Mouse (Mus musculus): Measurements from ENCODE around the gene Amfr. TPM values are rescaled to one million over a fixed set of nuclear protein-coding genes. Genes with fewer than 3 reads are reported as not detected.

Gene Amfr
- polyA plus RNA-seq, 1 experiment from 2014 or later: 43.3 TPM

- H3K27ac ChIP-seq (ENCODE audit: low read length): no peak overlapping the region
- peaks cover 60% of the 10 kb centered on the region for H3K36me3 ChIP-seq (ENCODE audit: control insufficient read depth, insufficient read depth)
- H3K4me3 ChIP-seq (ENCODE audit: low read length): no peak overlapping the region
- no peak overlapping the region for H3K9ac ChIP-seq (ENCODE audit: low read length)
- H3K9me3 ChIP-seq (replicated peaks; ENCODE audit: control insufficient read depth, low read length): no peaks in the 10 kb centered on the region; the same call in 1 of the 2 replicates
- no peak overlapping the region for H3K4me2 ChIP-seq (ENCODE audit: low read depth, low read length)
- WGBS: 91% methylated on average over 13 of the region's 13 CpGs
- no peaks in the 10 kb centered on the region for H3K27me3 ChIP-seq (ENCODE audit: control insufficient read depth, insufficient read depth, low read length)
- 0 out of 2 replicates have a peak, but pooled peaks cover 3% of the 10 kb centered on the region for H3K4me1 ChIP-seq (ENCODE audit: control insufficient read depth, insufficient read depth, low read length)
- ATAC-seq (replicated peaks; ENCODE audit: extremely low read depth, insufficient read depth, low FRiP score): no peak
Observed at GRCm38 (mm10) chr8:93973831-93974375, 38.7 kb downstream of the Amfr start.

- Histone ChIP-seq H3K4me2 (ENCODE audit: low read depth, low read length) (no peak overlapping the region), H3K4me1 (ENCODE audit: control insufficient read depth, insufficient read depth, low read length) (0 out of 2 replicates have a peak, but pooled peaks cover 3% of the 10 kb centered on the region), H3K9me3 (replicated peaks; ENCODE audit: control insufficient read depth, low read length) (no peaks in the 10 kb centered on the region; the same call in 1 of the 2 replicates), H3K4me3 (ENCODE audit: low read length) (no peak overlapping the region), H3K27me3 (ENCODE audit: control insufficient read depth, insufficient read depth, low read length) (no peaks in the 10 kb centered on the region), H3K27ac (ENCODE audit: low read length) (no peak overlapping the region), H3K36me3 (ENCODE audit: control insufficient read depth, insufficient read depth) (peaks cover 53% of the 10 kb centered on the region), H3K9ac (ENCODE audit: low read length) (no peak overlapping the region)
- 82% methylated on average over 14 of the region's 14 CpGs for WGBS
- ATAC-seq (replicated peaks; ENCODE audit: extremely low read depth, insufficient read depth, low FRiP score): no peak
Observed at GRCm38 (mm10) chr8:93972971-93973734, 39.5 kb downstream of the Amfr start.

GRCm38 (mm10) chr8:93972211-93972610 lies 40.4 kb downstream of the Amfr start:
- Histone ChIP-seq H3K4me2 (ENCODE audit: low read depth, low read length) (no peak overlapping the region), H3K27me3 (ENCODE audit: control insufficient read depth, insufficient read depth, low read length) (no peaks in the 10 kb centered on the region), H3K9ac (ENCODE audit: low read length) (no peak overlapping the region), H3K9me3 (replicated peaks; ENCODE audit: control insufficient read depth, low read length) (no peaks in the 10 kb centered on the region; the same call in 1 of the 2 replicates), H3K27ac (ENCODE audit: low read length) (no peak overlapping the region), H3K36me3 (ENCODE audit: control insufficient read depth, insufficient read depth) (peaks cover 48% of the 10 kb centered on the region), H3K4me1 (ENCODE audit: control insufficient read depth, insufficient read depth, low read length) (0 out of 2 replicates have a peak, but pooled peaks cover 3% of the 10 kb centered on the region), H3K4me3 (ENCODE audit: low read length) (no peak overlapping the region)
- 92% methylated on average over 5 of the region's 5 CpGs for WGBS
- no peak for ATAC-seq (replicated peaks; ENCODE audit: extremely low read depth, insufficient read depth, low FRiP score)

GRCm38 (mm10) chr8:93971451-93971850 lies 41.2 kb downstream of the Amfr start:
- WGBS: 89% methylated on average over 10 of the region's 10 CpGs
- peaks cover 44% of the 10 kb centered on the region for H3K36me3 ChIP-seq (ENCODE audit: control insufficient read depth, insufficient read depth)

GRCm38 (mm10) chr8:93969626-93970340 lies 42.9 kb downstream of the Amfr start:
- Histone ChIP-seq H3K36me3 (ENCODE audit: control insufficient read depth, insufficient read depth) (peaks cover 31% of the 10 kb centered on the region), H3K27me3 (ENCODE audit: control insufficient read depth, insufficient read depth, low read length) (no peaks in the 10 kb centered on the region), H3K4me3 (ENCODE audit: low read length) (no peak overlapping the region), H3K9me3 (replicated peaks; ENCODE audit: control insufficient read depth, low read length) (no peaks in the 10 kb centered on the region), H3K4me1 (ENCODE audit: control insufficient read depth, insufficient read depth, low read length) (no peaks in the 10 kb centered on the region), H3K9ac (ENCODE audit: low read length) (no peak overlapping the region), H3K4me2 (ENCODE audit: low read depth, low read length) (no peak overlapping the region), H3K27ac (ENCODE audit: low read length) (no peak overlapping the region)
- WGBS: 77% methylated on average over 7 of the region's 7 CpGs
- ATAC-seq (replicated peaks; ENCODE audit: extremely low read depth, insufficient read depth, low FRiP score): no peak

More at GRCm38 (mm10) chr8:93971451-93971850, 41.2 kb downstream of the Amfr start:
- no peak for ATAC-seq (replicated peaks; ENCODE audit: extremely low read depth, insufficient read depth, low FRiP score)
- Histone ChIP-seq H3K9ac (ENCODE audit: low read length) (no peak overlapping the region), H3K4me2 (ENCODE audit: low read depth, low read length) (no peak overlapping the region), H3K4me3 (ENCODE audit: low read length) (no peak overlapping the region), H3K27ac (ENCODE audit: low read length) (no peak overlapping the region), H3K27me3 (ENCODE audit: control insufficient read depth, insufficient read depth, low read length) (no peaks in the 10 kb centered on the region), H3K4me1 (ENCODE audit: control insufficient read depth, insufficient read depth, low read length) (0 out of 2 replicates have a peak, but pooled peaks cover 2% of the 10 kb centered on the region), H3K9me3 (replicated peaks; ENCODE audit: control insufficient read depth, low read length) (no peaks in the 10 kb centered on the region)

- Histone ChIP-seq H3K9me3 (replicated peaks; ENCODE audit: control insufficient read depth, low read length) (no peaks in the 10 kb centered on the region), H3K36me3 (ENCODE audit: control insufficient read depth, insufficient read depth) (peaks cover 16% of the 10 kb centered on the region), H3K4me1 (ENCODE audit: control insufficient read depth, insufficient read depth, low read length) (no peaks in the 10 kb centered on the region), H3K27ac (ENCODE audit: low read length) (no peak overlapping the region), H3K4me2 (ENCODE audit: low read depth, low read length) (no peak overlapping the region), H3K27me3 (ENCODE audit: control insufficient read depth, insufficient read depth, low read length) (no peaks in the 10 kb centered on the region), H3K9ac (ENCODE audit: low read length) (no peak overlapping the region), H3K4me3 (ENCODE audit: low read length) (no peak overlapping the region)
- 76% methylated on average over 6 of the region's 6 CpGs for WGBS
- ATAC-seq (replicated peaks; ENCODE audit: extremely low read depth, insufficient read depth, low FRiP score): no peak
Observed at GRCm38 (mm10) chr8:93968293-93968692, 44.3 kb downstream of the Amfr start.

GRCm38 (mm10) chr8:93960909-93961308 lies 51.7 kb downstream of the Amfr start:
- H3K9me3 ChIP-seq (replicated peaks; ENCODE audit: control insufficient read depth, low read length): no peaks in the 10 kb centered on the region
- H3K36me3 ChIP-seq (ENCODE audit: control insufficient read depth, insufficient read depth): no peaks in the 10 kb centered on the region
- H3K4me2 ChIP-seq (ENCODE audit: low read depth, low read length): no peak overlapping the region
- no peak overlapping the region for H3K27ac ChIP-seq (ENCODE audit: low read length)
- no peak overlapping the region for H3K9ac ChIP-seq (ENCODE audit: low read length)
- H3K4me3 ChIP-seq (ENCODE audit: low read length): no peak overlapping the region
- no peaks in the 10 kb centered on the region for H3K27me3 ChIP-seq (ENCODE audit: control insufficient read depth, insufficient read depth, low read length)
- H3K4me1 ChIP-seq (ENCODE audit: control insufficient read depth, insufficient read depth, low read length): no peaks in the 10 kb centered on the region
- WGBS: 70% methylated on average over 6 of the region's 6 CpGs
- ATAC-seq (replicated peaks; ENCODE audit: extremely low read depth, insufficient read depth, low FRiP score): no peak

GRCm38 (mm10) chr8:93958402-93958801 lies 54.2 kb downstream of the Amfr start:
- Histone ChIP-seq H3K27me3 (ENCODE audit: control insufficient read depth, insufficient read depth, low read length) (no peaks in the 10 kb centered on the region), H3K4me3 (ENCODE audit: low read length) (no peak overlapping the region), H3K4me1 (ENCODE audit: control insufficient read depth, insufficient read depth, low read length) (no peaks in the 10 kb centered on the region), H3K9ac (ENCODE audit: low read length) (no peak overlapping the region), H3K9me3 (replicated peaks; ENCODE audit: control insufficient read depth, low read length) (no peaks in the 10 kb centered on the region), H3K27ac (ENCODE audit: low read length) (no peak overlapping the region), H3K4me2 (ENCODE audit: low read depth, low read length) (no peak overlapping the region), H3K36me3 (ENCODE audit: control insufficient read depth, insufficient read depth) (no peaks in the 10 kb centered on the region)
- 90% methylated on average over 9 of the region's 9 CpGs for WGBS
- ATAC-seq (replicated peaks; ENCODE audit: extremely low read depth, insufficient read depth, low FRiP score): no peak

GRCm38 (mm10) chr8:93952511-93952910 lies 60.1 kb downstream of the Amfr start:
- no peak overlapping the region for H3K27ac ChIP-seq (ENCODE audit: low read length)
- H3K4me2 ChIP-seq (ENCODE audit: low read depth, low read length): no peak overlapping the region
- H3K9ac ChIP-seq (ENCODE audit: low read length): no peak overlapping the region
- WGBS: 80% methylated on average over 9 of the region's 9 CpGs
- no peak overlapping the region for H3K4me3 ChIP-seq (ENCODE audit: low read length)
- no peaks in the 10 kb centered on the region for H3K27me3 ChIP-seq (ENCODE audit: control insufficient read depth, insufficient read depth, low read length)
- H3K9me3 ChIP-seq (replicated peaks; ENCODE audit: control insufficient read depth, low read length): no peaks in the 10 kb centered on the region
- no peaks in the 10 kb centered on the region for H3K4me1 ChIP-seq (ENCODE audit: control insufficient read depth, insufficient read depth, low read length)
- no peak for ATAC-seq (replicated peaks; ENCODE audit: extremely low read depth, insufficient read depth, low FRiP score)
- H3K36me3 ChIP-seq (ENCODE audit: control insufficient read depth, insufficient read depth): 0 out of 2 replicates have a peak, but pooled peaks cover 2% of the 10 kb centered on the region

All from heart, embryonic 16.5 days (tissue).